Mouse (Mus musculus) stomach, embryonic 14.5 days (tissue): Measurements from ENCODE around the gene Sult1a1. TPM values are rescaled to one million over a fixed set of nuclear protein-coding genes. Genes with fewer than 3 reads are reported as not detected.

Experiments used
- ATAC-seq: fragments of 200-750 bp; cut with Nextera tagmentation; 2 replicates; pipeline ENCODE4 v1.8.0; 2017; ENCODE audit warnings: low read depth, moderate TSS enrichment; ENCODE audit not compliant: insufficient number of reproducible peaks, insufficient read depth, low FRiP score
- H3K27ac ChIP-seq: fragments of 300-500 bp; sonication (generic); 2 replicates; pipeline ENCODE4 v1.5.1; 2014; ENCODE audit warnings: mild to moderate bottlenecking, low read length, moderate library complexity, mixed read lengths
- H3K27me3 ChIP-seq: fragments of 300-500 bp; sonication (generic); 2 replicates; pipeline ENCODE4 v1.6.1; 2014; ENCODE audit warnings: low read length, control low read depth, mixed read lengths; ENCODE audit not compliant: control insufficient read depth, insufficient read depth
- H3K36me3 ChIP-seq: fragments of 300-500 bp; sonication (generic); 2 replicates; pipeline ENCODE4 v1.6.1; 2014; ENCODE audit warnings: mild to moderate bottlenecking, control low read depth, low read length, moderate library complexity, mixed read lengths; ENCODE audit not compliant: control insufficient read depth, insufficient read depth
- H3K4me1 ChIP-seq: fragments of 300-500 bp; sonication (generic); 2 replicates; pipeline ENCODE4 v1.6.1; 2014; ENCODE audit warnings: low read length, control low read depth, mixed read lengths; ENCODE audit not compliant: control insufficient read depth, insufficient read depth
- H3K4me2 ChIP-seq: fragments of 300-500 bp; sonication (generic); replicated peaks from 2 replicates; pipeline ENCODE4 v1.6.1; 2014; ENCODE audit warnings: low read depth, low read length, control low read depth
- H3K4me3 ChIP-seq: fragments of 300-500 bp; sonication (generic); 2 replicates; pipeline ENCODE4 v1.5.1; 2014; ENCODE audit warnings: low read depth, low read length, control low read depth
- H3K9ac ChIP-seq: fragments of 300-500 bp; sonication (generic); replicated peaks from 2 replicates; pipeline ENCODE4 v1.6.1; 2014; ENCODE audit warnings: low read depth, mild to moderate bottlenecking, control low read depth, low read length, moderate library complexity, mixed read lengths
- H3K9me3 ChIP-seq: fragments of 300-500 bp; sonication (generic); 2 replicates; pipeline ENCODE4 v1.6.1; 2016; ENCODE audit warnings: low read depth, low read length, control low read depth; ENCODE audit not compliant: control insufficient read depth
- WGBS: fragments of 180-500 bp; shearing (Covaris S2); extraction: QIAGEN DNeasy Blood & Tissue Kit; methylation state at CpG from one replicate; pipeline ENCODE4 v1.1.7; 2014; 5-methylcytosine and 5-hydroxymethylcytosine counted together
- polyA plus RNA-seq: library from polyadenylated mRNA; unstranded; fragments of >200 nt; fragmentation: Nextera tagmentation; extraction: Ambion mirVana; gene quantifications from 2 replicates; pipeline ENCODE4 v1.2.1, GENCODE M21; 2014

Sult1a1 gene
- polyA plus RNA-seq, 1 experiment from 2014 or later: 5.8 TPM

- H3K4me2 ChIP-seq: no peak overlapping the region
- H3K4me3 ChIP-seq: no peak overlapping the region
- no peak for ATAC-seq
Measured at GRCm38 (mm10) chr7:126678545-126679341, 2.5 kb upstream of the Sult1a1 start.

GRCm38 (mm10) chr7:126676631-126677220 is 494 bp upstream of the Sult1a1 start:
- Histone ChIP-seq H3K36me3 (peaks cover 12% of the 10 kb centered on the region; the same call in 1 of the 2 replicates), H3K4me2 (no peak overlapping the region), H3K27me3 (no peaks in the 10 kb centered on the region), H3K9me3 (no peaks in the 10 kb centered on the region), H3K4me3 (no peak overlapping the region), H3K9ac (no peak overlapping the region), H3K27ac (no peak overlapping the region), H3K4me1 (no peaks in the 10 kb centered on the region)
- no peak for ATAC-seq
- WGBS: 72% methylated on average over 4 of the region's 4 CpGs

More at GRCm38 (mm10) chr7:126678545-126679341, 2.5 kb upstream of the Sult1a1 start:
- H3K36me3 ChIP-seq: no peaks in the 10 kb centered on the region; the same call in 1 of the 2 replicates
- H3K27ac ChIP-seq: no peak overlapping the region
- no peaks in the 10 kb centered on the region for H3K27me3 ChIP-seq
- no peaks in the 10 kb centered on the region for H3K4me1 ChIP-seq
- H3K9me3 ChIP-seq: no peaks in the 10 kb centered on the region
- H3K9ac ChIP-seq: no peak overlapping the region
- 52% methylated on average over 8 of the region's 8 CpGs for WGBS

- Histone ChIP-seq H3K4me1 (no peaks in the 10 kb centered on the region), H3K4me3 (no peak overlapping the region), H3K4me2 (no peak overlapping the region), H3K36me3 (peaks cover 23% of the 10 kb centered on the region), H3K27me3 (no peaks in the 10 kb centered on the region), H3K9ac (no peak overlapping the region), H3K27ac (no peak overlapping the region), H3K9me3 (no peaks in the 10 kb centered on the region)
- ATAC-seq: no peak
- 93% methylated on average over 8 of the region's 8 CpGs for WGBS
Measured at GRCm38 (mm10) chr7:126675104-126675503, 1.1 kb downstream of the Sult1a1 start.

- Histone ChIP-seq H3K36me3 (peaks cover 29% of the 10 kb centered on the region), H3K4me3 (no peak overlapping the region), H3K27me3 (no peaks in the 10 kb centered on the region), H3K9me3 (no peaks in the 10 kb centered on the region), H3K4me1 (no peaks in the 10 kb centered on the region), H3K9ac (no peak overlapping the region), H3K27ac (no peak overlapping the region), H3K4me2 (no peak overlapping the region)
- no peak for ATAC-seq
- 90% methylated on average over 9 of the region's 9 CpGs for WGBS
Measured at GRCm38 (mm10) chr7:126672111-126672510, 4.1 kb downstream of the Sult1a1 start.

GRCm38 (mm10) chr7:126670152-126670551 is 6.1 kb downstream of the Sult1a1 start:
- peaks cover 33% of the 10 kb centered on the region for H3K36me3 ChIP-seq

GRCm38 (mm10) chr7:126668452-126668851 is 7.8 kb downstream of the Sult1a1 start:
- no peaks in the 10 kb centered on the region for H3K27me3 ChIP-seq
- H3K9me3 ChIP-seq: no peaks in the 10 kb centered on the region
- no peaks in the 10 kb centered on the region for H3K4me1 ChIP-seq
- no peak overlapping the region for H3K27ac ChIP-seq
- WGBS: 71% methylated on average over 5 of the region's 5 CpGs
- H3K9ac ChIP-seq: no peak overlapping the region
- H3K36me3 ChIP-seq: peaks cover 40% of the 10 kb centered on the region
- H3K4me2 ChIP-seq: no peak overlapping the region
- no peak overlapping the region for H3K4me3 ChIP-seq
- no peak for ATAC-seq

More at GRCm38 (mm10) chr7:126670152-126670551, 6.1 kb downstream of the Sult1a1 start:
- no peak overlapping the region for H3K27ac ChIP-seq
- no peak overlapping the region for H3K9ac ChIP-seq
- no peak overlapping the region for H3K4me2 ChIP-seq
- 92% methylated on average over 3 of the region's 3 CpGs for WGBS
- no peaks in the 10 kb centered on the region for H3K27me3 ChIP-seq
- no peak overlapping the region for H3K4me3 ChIP-seq
- ATAC-seq: no peak
- no peaks in the 10 kb centered on the region for H3K4me1 ChIP-seq
- no peaks in the 10 kb centered on the region for H3K9me3 ChIP-seq

- no peak overlapping the region for H3K27ac ChIP-seq
- H3K27me3 ChIP-seq: no peaks in the 10 kb centered on the region
- 87% methylated on average over 9 of the region's 9 CpGs for WGBS
- no peak for ATAC-seq
- H3K4me2 ChIP-seq: no peak overlapping the region
- H3K4me1 ChIP-seq: no peaks in the 10 kb centered on the region
- H3K4me3 ChIP-seq: no peak overlapping the region
- H3K9me3 ChIP-seq: no peaks in the 10 kb centered on the region
- peaks cover 37% of the 10 kb centered on the region for H3K36me3 ChIP-seq
- H3K9ac ChIP-seq: no peak overlapping the region
Measured at GRCm38 (mm10) chr7:126667495-126668090, 8.6 kb downstream of the Sult1a1 start.

GRCm38 (mm10) chr7:126665269-126665668 is 11.0 kb downstream of the Sult1a1 start:
- WGBS: 87% methylated on average over 3 of the region's 3 CpGs
- peaks cover 23% of the 10 kb centered on the region for H3K36me3 ChIP-seq
- no peaks in the 10 kb centered on the region for H3K4me1 ChIP-seq
- no peak for ATAC-seq
- no peak overlapping the region for H3K4me3 ChIP-seq
- no peak overlapping the region for H3K4me2 ChIP-seq
- H3K9ac ChIP-seq: no peak overlapping the region
- no peaks in the 10 kb centered on the region for H3K27me3 ChIP-seq
- H3K27ac ChIP-seq: no peak overlapping the region
- no peaks in the 10 kb centered on the region for H3K9me3 ChIP-seq
